Mouse (Mus musculus) spleen, adult 2 months (tissue): Measurements from ENCODE around the gene Plekho1.

Source experiments
- CTCF ChIP-seq: fragments of 200-500 bp; IDR thresholded peaks from 2 replicates; pipeline ENCODE4 v1.5.1; 2011; ENCODE audit warnings: mild to moderate bottlenecking, inconsistent platforms; ENCODE audit not compliant: insufficient read depth, insufficient read length, insufficient replicate concordance; ENCODE audit errors: extremely low read depth
- POLR2A ChIP-seq: fragments of 200-500 bp; IDR thresholded peaks from 2 replicates; pipeline ENCODE4 v1.6.1; 2011; ENCODE audit warnings: low read depth, low read length, inconsistent platforms

DNA sequence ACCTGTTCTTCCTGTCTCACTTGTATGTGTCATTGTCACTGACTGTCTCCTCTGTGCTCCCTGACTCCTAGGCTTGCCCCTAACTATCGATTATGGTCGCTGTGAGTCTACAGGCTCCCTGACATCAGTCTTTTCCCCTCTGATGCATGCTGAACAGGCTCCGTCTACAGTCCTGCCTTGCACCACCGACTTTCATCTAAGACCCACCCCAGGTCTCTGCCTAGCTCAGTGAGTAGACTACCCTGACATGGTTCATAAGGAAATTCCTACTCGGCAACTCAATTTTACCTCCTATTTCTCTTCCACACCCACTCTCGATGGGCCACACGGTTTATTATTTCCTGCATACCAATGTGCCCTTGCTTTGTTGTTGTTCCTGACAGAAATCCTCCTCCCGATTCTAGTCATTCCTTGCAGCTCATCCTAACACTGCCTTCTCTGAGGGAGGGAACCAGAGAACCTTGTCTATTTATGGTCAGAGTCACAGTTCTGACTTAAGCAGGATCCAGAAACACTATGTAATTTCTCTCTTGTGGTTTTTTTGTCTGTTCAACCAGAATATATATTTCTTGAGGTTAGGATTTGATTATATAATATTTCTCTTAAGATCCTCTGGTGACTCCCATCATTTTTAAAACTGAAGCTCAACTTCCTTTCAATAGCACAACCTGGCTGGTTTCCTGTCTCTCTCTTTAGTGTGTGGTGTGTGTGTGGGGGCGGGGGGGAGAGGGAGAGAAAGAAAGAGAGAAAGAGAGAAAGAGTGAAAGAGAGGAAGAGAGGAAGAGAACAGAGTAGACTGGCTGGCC, 44.3 kb upstream of the Plekho1 start:
- no peak for TF ChIP-seq POLR2A
- no peak for TF ChIP-seq CTCF
